Mouse (Mus musculus): ENCODE data around the gene Ado. TPM values are rescaled to one million over a fixed set of nuclear protein-coding genes. Genes with fewer than 3 reads are reported as not detected.

Ado gene
- total and polyA plus RNA-seq, 3 experiments: 21.1 to 22.6 (median 21.5) TPM

- no peaks in the 10 kb centered on the region; the same call in 1 of the 2 replicates for H3K9me3 ChIP-seq (replicated peaks)
- peak overlapping the region; percentile 78; the same call in 1 of the 2 replicates for H3K4me3 ChIP-seq (ENCODE audit: low read depth, low read length)
- H3K36me3 ChIP-seq (replicated peaks): peaks cover 18% of the 10 kb centered on the region
- DNase-seq (ENCODE audit: low spot score) (no peak), ATAC-seq (ENCODE audit: extremely low read depth, insufficient number of reproducible peaks, low FRiP score, poor library complexity, severe bottlenecking) (no peak)
- TF ChIP-seq TAL1 (conservative IDR thresholded peaks at IDR 0.05; ENCODE audit: low read depth, low read length): no peak
- no peak for TF ChIP-seq CTCF (IDR thresholded peaks at IDR 0.05; ENCODE audit: low read depth, low read length)
- no peak for TF ChIP-seq POLR2AphosphoS5 (IDR thresholded peaks at IDR 0.05; ENCODE audit: insufficient replicate concordance, low read depth, low read length)
- TF ChIP-seq GATA2 (IDR thresholded peaks at IDR 0.05; ENCODE audit: borderline replicate concordance, low read depth, low read length): no peak
- TF ChIP-seq GATA1 (IDR thresholded peaks at IDR 0.05; ENCODE audit: borderline replicate concordance, low read length): no peak
- H3K4me1 ChIP-seq (ENCODE audit: insufficient read depth, low read depth, low read length): peaks cover 32% of the 10 kb centered on the region
- peaks cover 57% of the 10 kb centered on the region for H3K27me3 ChIP-seq (ENCODE audit: insufficient read depth, low read length)
Observed at GRCm38 (mm10) chr10:67538106-67538505, 10.6 kb downstream of the Ado start.

- DNase-seq (ENCODE audit: low spot score) (peak; percentile 85), ATAC-seq (ENCODE audit: extremely low read depth, insufficient number of reproducible peaks, low FRiP score, poor library complexity, severe bottlenecking) (peak; percentile 92)
- H3K36me3 ChIP-seq (replicated peaks): peaks cover 13% of the 10 kb centered on the region
- peaks cover 32% of the 10 kb centered on the region for H3K4me1 ChIP-seq (ENCODE audit: insufficient read depth, low read depth, low read length)
- H3K9me3 ChIP-seq (replicated peaks): no peaks in the 10 kb centered on the region; the same call in 1 of the 2 replicates
- peaks cover 59% of the 10 kb centered on the region for H3K27me3 ChIP-seq (ENCODE audit: insufficient read depth, low read length)
- peak overlapping the region; percentile 78 for H3K4me3 ChIP-seq (ENCODE audit: low read depth, low read length)
- TF ChIP-seq CTCF (IDR thresholded peaks at IDR 0.05; ENCODE audit: low read depth, low read length) (no peak), GATA2 (IDR thresholded peaks at IDR 0.05; ENCODE audit: borderline replicate concordance, low read depth, low read length) (no peak), POLR2AphosphoS5 (IDR thresholded peaks at IDR 0.05; ENCODE audit: insufficient replicate concordance, low read depth, low read length) (no peak), GATA1 (IDR thresholded peaks at IDR 0.05; ENCODE audit: borderline replicate concordance, low read length) (no peak), TAL1 (conservative IDR thresholded peaks at IDR 0.05; ENCODE audit: low read depth, low read length) (no peak)
Observed at GRCm38 (mm10) chr10:67537151-67537994, 11.4 kb downstream of the Ado start.

DNA sequence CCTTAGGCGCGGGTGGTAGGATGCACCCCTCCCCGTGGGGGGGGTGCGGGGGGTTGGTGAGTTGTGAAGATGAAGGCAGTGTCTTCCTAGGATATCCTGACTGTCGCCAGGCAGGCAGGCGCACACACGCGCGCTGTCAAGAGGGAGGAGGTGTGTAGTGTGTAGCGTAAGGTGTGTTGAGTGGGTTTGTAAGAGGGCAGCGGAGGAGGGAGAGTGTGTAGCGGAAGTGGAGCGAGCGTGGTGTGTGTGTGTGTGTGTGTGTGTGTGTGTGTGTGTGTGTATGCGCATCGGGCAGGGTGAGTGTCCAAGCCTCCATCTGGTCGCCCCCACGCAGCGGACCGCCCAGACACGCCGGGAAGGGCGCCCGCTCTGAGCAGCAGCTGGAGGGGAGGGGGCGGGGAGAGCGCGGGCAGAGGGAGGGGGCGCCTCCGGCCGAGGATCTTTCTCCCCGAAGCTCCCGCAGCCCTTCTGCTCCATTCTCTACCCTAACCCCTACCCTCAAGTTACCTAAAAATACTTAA, 12.1 kb downstream of the Ado start:
- peak; percentile 36 for DNase-seq (ENCODE audit: low spot score)
- Histone ChIP-seq H3K4me3 (ENCODE audit: low read depth, low read length) (peak overlapping the region; percentile 78), H3K9me3 (replicated peaks) (no peaks in the 10 kb centered on the region; the same call in 1 of the 2 replicates), H3K27me3 (ENCODE audit: insufficient read depth, low read length) (peaks cover 59% of the 10 kb centered on the region), H3K36me3 (replicated peaks) (peaks cover 8% of the 10 kb centered on the region), H3K4me1 (ENCODE audit: insufficient read depth, low read depth, low read length) (peaks cover 32% of the 10 kb centered on the region)
- ATAC-seq (ENCODE audit: extremely low read depth, insufficient number of reproducible peaks, low FRiP score, poor library complexity, severe bottlenecking): no peak
- TF ChIP-seq GATA1 (IDR thresholded peaks at IDR 0.05; ENCODE audit: borderline replicate concordance, low read length) (no peak), TAL1 (conservative IDR thresholded peaks at IDR 0.05; ENCODE audit: low read depth, low read length) (no peak), CTCF (IDR thresholded peaks at IDR 0.05; ENCODE audit: low read depth, low read length) (no peak), GATA2 (IDR thresholded peaks at IDR 0.05; ENCODE audit: borderline replicate concordance, low read depth, low read length) (no peak), POLR2AphosphoS5 (IDR thresholded peaks at IDR 0.05; ENCODE audit: insufficient replicate concordance, low read depth, low read length) (no peak)

DNA sequence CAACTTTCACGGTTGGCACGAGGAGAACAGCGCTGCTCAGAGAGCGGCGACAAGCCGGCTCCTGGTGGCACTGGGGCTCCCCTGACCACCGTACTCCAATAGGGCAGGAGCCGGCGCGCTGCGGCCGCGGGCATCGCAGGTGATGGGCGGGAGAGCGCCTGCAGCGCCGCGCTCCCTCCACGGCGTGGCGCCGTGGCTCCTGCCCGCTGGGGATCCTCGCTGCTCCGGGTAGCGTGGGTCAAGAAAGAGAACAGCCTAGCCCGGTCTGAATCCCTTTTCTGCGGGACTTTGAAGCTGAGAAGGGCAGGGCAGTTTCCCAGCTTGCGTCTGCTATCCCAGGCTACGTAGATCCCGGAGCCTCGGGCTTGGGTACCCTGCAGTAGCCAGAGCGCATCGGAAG, 12.8 kb downstream of the Ado start:
- Histone ChIP-seq H3K9me3 (replicated peaks) (no peaks in the 10 kb centered on the region; the same call in 1 of the 2 replicates), H3K36me3 (replicated peaks) (peaks cover 3% of the 10 kb centered on the region), H3K4me1 (ENCODE audit: insufficient read depth, low read depth, low read length) (peaks cover 32% of the 10 kb centered on the region), H3K4me3 (ENCODE audit: low read depth, low read length) (peak overlapping the region; percentile 78; the same call in 1 of the 2 replicates), H3K27me3 (ENCODE audit: insufficient read depth, low read length) (peaks cover 59% of the 10 kb centered on the region)
- DNase-seq (ENCODE audit: low spot score): peak; percentile 62
- ATAC-seq (ENCODE audit: extremely low read depth, insufficient number of reproducible peaks, low FRiP score, poor library complexity, severe bottlenecking): no peak
- TF ChIP-seq GATA2 (IDR thresholded peaks at IDR 0.05; ENCODE audit: borderline replicate concordance, low read depth, low read length) (no peak), GATA1 (IDR thresholded peaks at IDR 0.05; ENCODE audit: borderline replicate concordance, low read length) (no peak), POLR2AphosphoS5 (IDR thresholded peaks at IDR 0.05; ENCODE audit: insufficient replicate concordance, low read depth, low read length) (no peak), CTCF (IDR thresholded peaks at IDR 0.05; ENCODE audit: low read depth, low read length) (0 out of 2 replicates have a peak, but pooled peaks have one; percentile 33)

GRCm38 (mm10) chr10:67535256-67535655, 13.5 kb downstream of the Ado start, which contains the start of gene Egr2:
Gene Egr2, plus strand, starts transcription at chr10:67535475.
- TF ChIP-seq POLR2AphosphoS5 (IDR thresholded peaks at IDR 0.05; ENCODE audit: insufficient replicate concordance, low read depth, low read length) (no peak), GATA2 (IDR thresholded peaks at IDR 0.05; ENCODE audit: borderline replicate concordance, low read depth, low read length) (no peak), TAL1 (conservative IDR thresholded peaks at IDR 0.05; ENCODE audit: low read depth, low read length) (no peak), CTCF (IDR thresholded peaks at IDR 0.05; ENCODE audit: low read depth, low read length) (no peak), GATA1 (IDR thresholded peaks at IDR 0.05; ENCODE audit: borderline replicate concordance, low read length) (no peak)
- Histone ChIP-seq H3K4me3 (ENCODE audit: low read depth, low read length) (peak within 1 kb of the TSS; percentile 78; the same call in 1 of the 2 replicates), H3K9me3 (replicated peaks) (no peaks in the 10 kb centered on the region; the same call in 1 of the 2 replicates), H3K4me1 (ENCODE audit: insufficient read depth, low read depth, low read length) (peaks cover 32% of the 10 kb centered on the region), H3K36me3 (replicated peaks) (no peaks in the 10 kb centered on the region), H3K27me3 (ENCODE audit: insufficient read depth, low read length) (peaks cover 55% of the 10 kb centered on the region)
- no peak for DNase-seq (ENCODE audit: low spot score)
- ATAC-seq (ENCODE audit: extremely low read depth, insufficient number of reproducible peaks, low FRiP score, poor library complexity, severe bottlenecking): no peak

DNA sequence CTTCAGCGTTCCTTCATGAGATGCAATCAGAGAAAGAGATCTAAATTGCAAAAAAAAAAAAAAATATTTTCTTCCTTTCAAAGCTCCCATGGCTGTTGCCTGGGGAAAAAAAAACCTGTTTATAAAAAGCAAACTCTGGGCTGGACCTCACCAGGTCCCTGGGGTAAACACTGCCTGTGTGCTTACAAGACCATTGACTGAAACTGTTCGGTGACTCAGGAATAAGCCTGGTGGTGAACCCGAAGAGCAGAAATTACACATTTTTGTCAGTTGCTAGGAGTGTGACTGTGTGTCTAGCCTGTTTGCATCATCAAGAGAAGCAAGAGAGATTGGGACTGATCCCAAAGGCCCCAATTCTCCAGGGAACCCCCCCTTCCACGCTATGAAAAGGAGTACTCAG, 19.0 kb downstream of the Ado start:
- Histone ChIP-seq H3K9me3 (replicated peaks) (no peaks in the 10 kb centered on the region), H3K36me3 (replicated peaks) (no peaks in the 10 kb centered on the region), H3K4me3 (ENCODE audit: low read depth, low read length) (no peak overlapping the region), H3K4me1 (ENCODE audit: insufficient read depth, low read depth, low read length) (no peaks in the 10 kb centered on the region), H3K27me3 (ENCODE audit: insufficient read depth, low read length) (peaks cover 20% of the 10 kb centered on the region)
- no peak for ATAC-seq (ENCODE audit: extremely low read depth, insufficient number of reproducible peaks, low FRiP score, poor library complexity, severe bottlenecking)
- TF ChIP-seq GATA2 (IDR thresholded peaks at IDR 0.05; ENCODE audit: borderline replicate concordance, low read depth, low read length) (no peak), POLR2AphosphoS5 (IDR thresholded peaks at IDR 0.05; ENCODE audit: insufficient replicate concordance, low read depth, low read length) (no peak), CTCF (IDR thresholded peaks at IDR 0.05; ENCODE audit: low read depth, low read length) (no peak), GATA1 (IDR thresholded peaks at IDR 0.05; ENCODE audit: borderline replicate concordance, low read length) (no peak), TAL1 (conservative IDR thresholded peaks at IDR 0.05; ENCODE audit: low read depth, low read length) (no peak)
- DNase-seq (ENCODE audit: low spot score): no peak
